Comparison of ENCODE assay signal across 13 mouse cellular contexts in the genomic region with DNA sequence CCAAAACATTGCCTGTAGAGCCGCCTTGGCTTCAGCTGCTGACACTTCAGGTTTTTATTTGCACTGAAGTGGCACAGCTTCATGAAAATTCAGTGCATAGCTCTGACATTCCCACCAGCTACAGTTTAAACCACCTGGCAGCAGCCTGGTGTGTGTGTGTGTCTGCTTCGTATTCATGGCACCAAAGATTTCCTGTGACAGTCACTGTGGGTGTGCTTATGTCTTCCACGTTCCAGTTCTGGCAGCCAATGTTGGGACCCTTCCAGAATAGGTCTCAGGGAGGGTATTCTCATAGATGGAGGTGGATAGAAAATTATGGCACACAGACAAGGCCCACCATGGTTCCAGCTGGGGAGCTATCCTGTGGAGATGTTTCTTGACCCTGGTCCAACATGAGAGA. TPM values are rescaled to one million over a fixed set of nuclear protein-coding genes. Genes with fewer than 3 reads are reported as not detected.
DNase-seq lines count a peak whose midpoint lies in the region; ATAC-seq and TF ChIP-seq lines count a peak whose summit lies in the region.
"Had no signal": no experiment of that assay in that cellular context is flagged by ENCODE, and none has a peak within 500 bp of the region (broad histone marks: within the 10 kb centered on the region; RNA-seq: fewer than 3 reads in every experiment).

No protein-coding gene starts in this region.

- ATAC-seq in forebrain, embryonic 15.5 days (replicated peaks): peak; percentile 42
- ATAC-seq in forebrain, embryonic 11.5 days (replicated peaks; ENCODE audit: low FRiP score): no peak
- ATAC-seq in hindbrain, postnatal 0 days: peak; percentile 54

- no peak for TF ChIP-seq CTCF in hindbrain, postnatal 0 days (IDR thresholded peaks at IDR 0.05; ENCODE audit: low read depth)

- H3K9ac ChIP-seq in forebrain, embryonic 15.5 days (replicated peaks): no peak overlapping the region
- H3K9ac ChIP-seq in forebrain, embryonic 11.5 days (ENCODE audit: low read length): no peak overlapping the region
- H3K9ac ChIP-seq in hindbrain, postnatal 0 days (replicated peaks; ENCODE audit: low read length): no peak overlapping the region

- H3K27me3 ChIP-seq in forebrain, embryonic 15.5 days: no peaks in the 10 kb centered on the region
- H3K27me3 ChIP-seq in forebrain, embryonic 11.5 days (ENCODE audit: control insufficient read depth, insufficient read depth, low read length): no peaks in the 10 kb centered on the region
- no peaks in the 10 kb centered on the region for H3K27me3 ChIP-seq in hindbrain, postnatal 0 days (ENCODE audit: insufficient read depth, low read length)
- H3K27me3 ChIP-seq: megakaryocyte, embryonic 14.5 days had no signal

- no peak overlapping the region for H3K4me2 ChIP-seq in forebrain, embryonic 15.5 days (replicated peaks)
- no peak overlapping the region for H3K4me2 ChIP-seq in forebrain, embryonic 11.5 days (ENCODE audit: low read depth, low read length, severe bottlenecking)
- H3K4me2 ChIP-seq in hindbrain, postnatal 0 days (ENCODE audit: low read depth, low read length): no peak overlapping the region

- H3K9me3 ChIP-seq in forebrain, embryonic 15.5 days: no peaks in the 10 kb centered on the region
- H3K9me3 ChIP-seq in forebrain, embryonic 11.5 days (ENCODE audit: control insufficient read depth, low read length): no peaks in the 10 kb centered on the region
- H3K9me3 ChIP-seq in hindbrain, postnatal 0 days (ENCODE audit: low read length): no peaks in the 10 kb centered on the region
- H3K9me3 ChIP-seq: megakaryocyte, embryonic 14.5 days had no signal

- no peaks in the 10 kb centered on the region for H3K36me3 ChIP-seq in forebrain, embryonic 15.5 days
- H3K36me3 ChIP-seq in forebrain, embryonic 11.5 days (ENCODE audit: control insufficient read depth, insufficient read depth, low read length): no peaks in the 10 kb centered on the region
- peaks cover 5% of the 10 kb centered on the region; the same call in 1 of the 2 replicates for H3K36me3 ChIP-seq in hindbrain, postnatal 0 days (ENCODE audit: insufficient read depth, low read length)

- DNase-seq in forebrain, embryonic 11.5 days (ENCODE audit: low spot score): no peak
- peak; percentile 28 to 44 for DNase-seq in left cerebral cortex, postnatal 36 days (ENCODE audit: low spot score in 2 of 2)
- DNase-seq in left cerebral cortex, adult 11 months (ENCODE audit: low spot score): no peak
- DNase-seq in cerebellum, adult 18-20 months: peak; percentile 13 to 26
- DNase-seq in hindbrain, postnatal 0 days (ENCODE audit: low spot score): peak; percentile 62
- DNase-seq in urinary bladder, adult 18-20 months (ENCODE audit: low spot score in 2 of 2): no peak
- DNase-seq in ovary, postnatal 14 days (ENCODE audit: low spot score): no peak
- DNase-seq: heart, adult 11 months; heart, postnatal 4 days; lung, adult 2 months had no signal

- no peak overlapping the region for H3K27ac ChIP-seq in forebrain, embryonic 15.5 days (replicated peaks)
- H3K27ac ChIP-seq in forebrain, embryonic 11.5 days (ENCODE audit: low read depth, low read length): no peak overlapping the region
- H3K27ac ChIP-seq in hindbrain, postnatal 0 days: peak overlapping the region; percentile 6
- H3K27ac ChIP-seq: layer of hippocampus, adult 2 months had no signal

- peaks cover 6% of the 10 kb centered on the region for H3K4me1 ChIP-seq in forebrain, embryonic 15.5 days
- no peaks in the 10 kb centered on the region for H3K4me1 ChIP-seq in forebrain, embryonic 11.5 days (replicated peaks; ENCODE audit: control insufficient read depth, insufficient read depth, low read length)
- peaks cover 9% of the 10 kb centered on the region; the same call in 1 of the 2 replicates for H3K4me1 ChIP-seq in hindbrain, postnatal 0 days (ENCODE audit: insufficient read depth, low read length)

- no peak overlapping the region for H3K4me3 ChIP-seq in forebrain, embryonic 15.5 days
- H3K4me3 ChIP-seq in forebrain, embryonic 11.5 days (ENCODE audit: low read depth, low read length): no peak overlapping the region
- H3K4me3 ChIP-seq in hindbrain, postnatal 0 days (ENCODE audit: low read length): no peak overlapping the region
- H3K4me3 ChIP-seq: layer of hippocampus, adult 2 months; megakaryocyte, embryonic 14.5 days had no signal

- intact Hi-C loops in left cerebral cortex, postnatal 36 days (cut with DNase I): loop anchor here (5.0 kb wide), 1 partner anchor 35 kb away; a partner anchor contains a TSS

- 42% methylated on average over 3 of the region's 3 CpGs for WGBS in forebrain, embryonic 15.5 days
- WGBS in forebrain, embryonic 11.5 days: 85% methylated on average over 3 of the region's 3 CpGs
- WGBS in hindbrain, postnatal 0 days: 31% methylated on average over 3 of the region's 3 CpGs

RNA-seq across cellular contexts. Expression of a gene that starts 34.2 kb away (rescaled TPM):
- 1.1 and 1.3 TPM in 2 replicates for polyA plus RNA-seq in forebrain, embryonic 15.5 days (2015; fragmentation: Nextera tagmentation; extraction: Ambion mirVana)
- 1.7 and 1.8 TPM in 2 replicates for polyA plus RNA-seq in forebrain, embryonic 11.5 days (2014; fragmentation: Nextera tagmentation; extraction: Ambion mirVana)
- 10 to 100 TPM; 49.6 to 53.0 TPM for total RNA-seq in left cerebral cortex, postnatal 36 days (2021)
- 20.0 and 24.5 TPM in 2 replicates for total RNA-seq in hindbrain, postnatal 0 days (2014; rRNA removed)
- polyA plus RNA-seq in hindbrain, postnatal 0 days (2015; fragmentation: Nextera tagmentation; extraction: Ambion mirVana): 4.1 and 4.5 TPM in 2 replicates

Comparison
In these comparisons a context has a peak if more than half of its experiments do, and no peak if none do; other contexts are left out.
1. DNase-seq: peak in left cerebral cortex, postnatal 36 days (2 of 2), cerebellum, adult 18-20 months (2 of 2) and hindbrain, postnatal 0 days (single experiment); none in forebrain, embryonic 11.5 days (single experiment), left cerebral cortex, adult 11 months (single experiment), urinary bladder, adult 18-20 months (0 of 2) and ovary, postnatal 14 days (single experiment).